Mouse (Mus musculus): ENCODE measurements at regions not wholly inside any gene's neighbourhood (a gene's known extent, or its start where the extent isn't known, plus 50 kb on each side); places are given as distances from the start of the nearest gene placed in this dataset.
A peak's percentile ranks its signal among the peaks of the same experiment; 100 is the strongest.

DNA sequence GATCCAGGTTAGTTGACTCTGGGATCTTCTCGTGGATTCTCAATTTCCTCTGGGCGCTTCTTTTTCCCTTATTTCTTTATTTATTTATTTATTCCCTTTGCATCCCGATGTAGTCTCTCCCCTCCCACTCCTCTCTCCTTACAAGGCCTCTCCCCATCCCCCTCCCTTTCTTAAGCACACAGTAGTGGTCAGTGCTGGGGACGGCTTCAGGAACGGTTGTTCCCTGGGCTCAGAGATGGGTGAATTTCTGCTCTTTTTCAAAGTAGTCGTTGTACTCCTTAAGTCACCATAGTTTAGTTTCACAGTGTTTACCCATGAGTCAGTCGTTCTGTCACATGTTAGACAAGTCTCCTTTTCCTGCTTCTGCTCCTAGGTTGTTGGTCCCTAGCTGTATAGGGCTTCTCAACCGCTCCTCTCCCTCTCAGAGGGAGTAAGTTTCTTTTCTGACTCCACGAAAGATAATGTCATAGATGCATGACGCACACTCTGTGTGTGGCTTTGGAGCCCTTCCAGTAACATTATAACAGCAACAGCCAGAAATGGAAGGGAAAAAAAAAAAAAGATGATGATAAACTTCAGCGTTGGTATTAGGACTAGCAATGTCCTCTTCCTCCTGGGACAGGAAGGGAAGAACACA is 129.9 kb upstream of the Fat1 start:
- no peak overlapping the region for H3K4me3 ChIP-seq (ENCODE audit: low read depth, low read length)
- H3K27ac ChIP-seq (ENCODE audit: low read depth, low read length) = no peak overlapping the region
- H3K27me3 ChIP-seq (ENCODE audit: control insufficient read depth, insufficient read depth, low read length) = no peaks in the 10 kb centered on the region
- no peak for DNase-seq (ENCODE audit: low spot score)
- H3K36me3 ChIP-seq (ENCODE audit: control insufficient read depth, insufficient read depth, low read length) = no peaks in the 10 kb centered on the region
- no peak overlapping the region for H3K9ac ChIP-seq (ENCODE audit: low read depth, low read length)
- no peaks in the 10 kb centered on the region for H3K4me1 ChIP-seq (replicated peaks; ENCODE audit: control insufficient read depth, insufficient read depth, low read length)
- 69% methylated on average over 11 of the region's 11 CpGs for WGBS
- no peaks in the 10 kb centered on the region for H3K9me3 ChIP-seq (ENCODE audit: control insufficient read depth, low read length)
- ATAC-seq (ENCODE audit: low FRiP score) = no peak
- no peak overlapping the region for H3K4me2 ChIP-seq (replicated peaks; ENCODE audit: low read depth, low read length)

DNA sequence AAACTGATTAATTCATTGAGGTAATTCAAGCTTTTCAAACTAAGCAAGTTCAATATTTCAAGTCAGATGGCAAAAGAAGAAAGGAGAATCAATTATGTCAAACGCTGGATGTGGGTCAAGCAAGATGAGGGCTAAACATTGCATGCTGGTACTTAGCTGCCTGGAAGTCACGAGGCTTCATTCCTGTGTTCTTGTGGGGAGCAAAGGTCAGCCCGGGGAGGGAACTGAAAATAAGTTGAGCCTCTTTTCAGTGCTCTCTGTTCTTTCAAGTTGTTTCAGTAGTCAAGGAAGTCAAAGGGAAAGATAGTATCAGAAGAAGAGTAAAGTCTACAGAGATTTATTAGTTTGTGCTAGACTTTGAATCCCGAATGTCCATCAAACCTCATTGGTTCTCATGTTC is 122.9 kb upstream of the Fat1 start:
- ATAC-seq (ENCODE audit: low FRiP score) (no peak), DNase-seq (ENCODE audit: low spot score) (no peak)
- WGBS = 63% methylated on average over 4 of the region's 4 CpGs

DNA sequence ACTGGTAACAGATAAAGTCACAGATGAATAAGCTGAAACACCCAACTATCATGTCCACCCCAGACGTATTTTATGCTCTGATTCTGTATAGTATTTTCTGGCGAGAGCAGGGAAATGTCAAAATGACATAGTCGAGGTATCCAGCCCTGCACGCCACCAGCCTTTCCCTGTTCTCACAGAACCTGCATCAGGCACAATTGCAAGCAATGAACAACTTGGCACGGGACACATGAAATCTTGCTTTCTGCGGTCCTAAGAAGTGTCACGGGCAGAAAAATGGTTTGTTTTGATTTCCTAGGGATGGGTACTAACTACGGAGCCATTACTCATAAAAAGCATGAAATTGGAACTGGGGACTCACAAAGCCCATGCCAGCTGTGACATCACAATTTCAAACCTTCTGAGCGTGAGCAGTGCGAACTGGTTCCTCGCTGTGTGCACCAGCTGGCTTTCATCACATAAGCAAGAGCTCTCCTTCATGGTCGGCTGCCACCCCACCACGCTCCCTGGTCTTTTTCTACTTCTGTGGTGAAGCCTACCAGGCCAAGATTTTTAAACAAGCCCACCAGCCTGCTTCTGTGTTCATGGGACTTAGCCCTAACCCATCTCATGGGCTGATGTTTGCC is 117.6 kb upstream of the Fat1 start:
- Histone ChIP-seq H3K9me3 (ENCODE audit: control insufficient read depth, low read length) (no peaks in the 10 kb centered on the region), H3K4me3 (ENCODE audit: low read depth, low read length) (no peak overlapping the region), H3K27ac (ENCODE audit: low read depth, low read length) (no peak overlapping the region), H3K4me1 (replicated peaks; ENCODE audit: control insufficient read depth, insufficient read depth, low read length) (no peaks in the 10 kb centered on the region), H3K4me2 (replicated peaks; ENCODE audit: low read depth, low read length) (no peak overlapping the region), H3K27me3 (ENCODE audit: control insufficient read depth, insufficient read depth, low read length) (no peaks in the 10 kb centered on the region), H3K36me3 (ENCODE audit: control insufficient read depth, insufficient read depth, low read length) (no peaks in the 10 kb centered on the region), H3K9ac (ENCODE audit: low read depth, low read length) (no peak overlapping the region)
- 81% methylated on average over 13 of the region's 13 CpGs for WGBS
- DNase-seq (ENCODE audit: low spot score) = no peak
- no peak for ATAC-seq (ENCODE audit: low FRiP score)

More for the DNA sequence above, 122.9 kb upstream of the Fat1 start:
- Histone ChIP-seq H3K36me3 (ENCODE audit: control insufficient read depth, insufficient read depth, low read length) (no peaks in the 10 kb centered on the region), H3K27me3 (ENCODE audit: control insufficient read depth, insufficient read depth, low read length) (no peaks in the 10 kb centered on the region), H3K9ac (ENCODE audit: low read depth, low read length) (no peak overlapping the region), H3K4me3 (ENCODE audit: low read depth, low read length) (no peak overlapping the region), H3K4me2 (replicated peaks; ENCODE audit: low read depth, low read length) (no peak overlapping the region), H3K9me3 (ENCODE audit: control insufficient read depth, low read length) (no peaks in the 10 kb centered on the region), H3K4me1 (replicated peaks; ENCODE audit: control insufficient read depth, insufficient read depth, low read length) (no peaks in the 10 kb centered on the region), H3K27ac (ENCODE audit: low read depth, low read length) (no peak overlapping the region)

DNA sequence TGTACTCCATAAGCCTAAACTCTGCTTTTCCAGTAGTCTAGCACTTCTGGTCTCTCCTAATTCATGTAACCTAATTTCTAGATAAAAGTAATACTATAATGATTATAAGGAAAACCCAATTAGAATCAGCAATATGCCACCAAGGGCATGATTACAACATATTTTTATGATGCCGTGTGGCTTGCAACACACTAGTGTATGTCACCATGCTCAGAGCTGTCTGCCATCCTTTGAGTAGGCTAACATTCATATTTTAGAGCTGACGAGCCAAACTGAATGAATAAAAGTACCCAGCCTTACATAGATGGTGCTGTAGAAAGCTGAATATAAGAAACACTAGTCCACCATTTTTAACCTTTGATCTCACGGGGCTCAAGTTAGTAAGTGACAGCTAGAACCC is 116.0 kb upstream of the Fat1 start:
- 93% methylated on average over 3 of the region's 3 CpGs for WGBS

DNA sequence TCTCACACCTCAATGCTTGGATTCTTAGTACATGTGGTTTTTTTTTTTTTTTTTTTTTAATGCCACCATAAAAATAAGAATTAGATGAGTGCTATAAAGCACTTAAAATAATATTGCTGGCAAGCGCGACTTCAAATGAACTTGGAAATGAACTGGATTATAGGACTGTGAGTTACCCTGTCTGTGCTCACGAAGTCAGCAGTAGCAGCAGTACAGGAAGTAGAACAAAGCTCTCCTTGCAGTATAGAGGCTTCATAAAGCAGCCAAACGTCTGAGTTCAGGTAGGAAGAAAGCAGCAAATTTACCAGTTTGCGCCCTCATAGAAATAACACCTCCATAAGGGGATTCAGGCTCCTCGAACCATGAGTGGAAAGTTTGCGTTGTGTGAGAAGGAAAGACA is 115.6 kb upstream of the Fat1 start:
- no peaks in the 10 kb centered on the region for H3K27me3 ChIP-seq (ENCODE audit: control insufficient read depth, insufficient read depth, low read length)
- no peak overlapping the region for H3K4me3 ChIP-seq (ENCODE audit: low read depth, low read length)
- DNase-seq (ENCODE audit: low spot score) = no peak
- no peaks in the 10 kb centered on the region for H3K36me3 ChIP-seq (ENCODE audit: control insufficient read depth, insufficient read depth, low read length)
- ATAC-seq (ENCODE audit: low FRiP score) = no peak
- no peaks in the 10 kb centered on the region for H3K4me1 ChIP-seq (replicated peaks; ENCODE audit: control insufficient read depth, insufficient read depth, low read length)
- H3K27ac ChIP-seq (ENCODE audit: low read depth, low read length) = no peak overlapping the region
- H3K9ac ChIP-seq (ENCODE audit: low read depth, low read length) = no peak overlapping the region
- 90% methylated on average over 7 of the region's 7 CpGs for WGBS
- no peak overlapping the region for H3K4me2 ChIP-seq (replicated peaks; ENCODE audit: low read depth, low read length)
- H3K9me3 ChIP-seq (ENCODE audit: control insufficient read depth, low read length) = no peaks in the 10 kb centered on the region

More for the DNA sequence above, 116.0 kb upstream of the Fat1 start:
- ATAC-seq (ENCODE audit: low FRiP score) (no peak), DNase-seq (ENCODE audit: low spot score) (no peak)
- H3K4me3 ChIP-seq (ENCODE audit: low read depth, low read length) = no peak overlapping the region
- H3K4me2 ChIP-seq (replicated peaks; ENCODE audit: low read depth, low read length) = no peak overlapping the region
- no peaks in the 10 kb centered on the region for H3K36me3 ChIP-seq (ENCODE audit: control insufficient read depth, insufficient read depth, low read length)
- no peaks in the 10 kb centered on the region for H3K27me3 ChIP-seq (ENCODE audit: control insufficient read depth, insufficient read depth, low read length)
- H3K4me1 ChIP-seq (replicated peaks; ENCODE audit: control insufficient read depth, insufficient read depth, low read length) = no peaks in the 10 kb centered on the region
- H3K9me3 ChIP-seq (ENCODE audit: control insufficient read depth, low read length) = no peaks in the 10 kb centered on the region
- no peak overlapping the region for H3K27ac ChIP-seq (ENCODE audit: low read depth, low read length)
- H3K9ac ChIP-seq (ENCODE audit: low read depth, low read length) = no peak overlapping the region

DNA sequence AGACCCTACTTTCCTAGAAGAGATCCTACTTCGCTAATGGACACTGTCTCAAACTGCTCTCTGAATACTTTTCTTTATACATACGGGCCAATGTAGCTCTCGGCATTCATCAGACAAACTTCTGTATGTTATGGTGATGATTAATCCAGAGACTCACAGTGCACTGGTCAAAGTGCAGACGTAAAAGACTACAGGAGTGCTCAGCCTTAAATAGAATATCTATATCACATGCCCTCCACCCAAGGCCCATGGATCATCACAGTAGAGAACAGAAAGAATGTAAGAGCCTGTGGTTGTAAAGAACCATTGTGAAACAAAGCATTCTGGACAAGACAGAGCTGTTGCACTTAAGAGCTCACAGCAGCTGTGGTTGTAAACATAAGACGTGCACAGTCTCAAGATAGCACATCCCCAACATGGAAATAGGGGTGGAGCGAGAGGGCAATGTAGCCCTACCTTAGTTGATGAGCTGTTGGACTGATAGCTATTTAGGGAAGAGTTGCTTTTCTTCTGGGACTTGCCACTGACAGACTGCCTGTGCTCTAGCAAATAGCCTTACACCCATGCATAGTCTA is 110.0 kb upstream of the Fat1 start:
- no peaks in the 10 kb centered on the region for H3K4me1 ChIP-seq (replicated peaks; ENCODE audit: control insufficient read depth, insufficient read depth, low read length)
- no peak overlapping the region for H3K9ac ChIP-seq (ENCODE audit: low read depth, low read length)
- no peak overlapping the region for H3K27ac ChIP-seq (ENCODE audit: low read depth, low read length)
- DNase-seq (ENCODE audit: low spot score) (no peak), ATAC-seq (ENCODE audit: low FRiP score) (no peak)
- no peaks in the 10 kb centered on the region for H3K27me3 ChIP-seq (ENCODE audit: control insufficient read depth, insufficient read depth, low read length)
- WGBS = 91% methylated on average over 6 of the region's 6 CpGs
- no peaks in the 10 kb centered on the region for H3K36me3 ChIP-seq (ENCODE audit: control insufficient read depth, insufficient read depth, low read length)
- H3K4me2 ChIP-seq (replicated peaks; ENCODE audit: low read depth, low read length) = no peak overlapping the region
- H3K9me3 ChIP-seq (ENCODE audit: control insufficient read depth, low read length) = no peaks in the 10 kb centered on the region
- H3K4me3 ChIP-seq (ENCODE audit: low read depth, low read length) = no peak overlapping the region

DNA sequence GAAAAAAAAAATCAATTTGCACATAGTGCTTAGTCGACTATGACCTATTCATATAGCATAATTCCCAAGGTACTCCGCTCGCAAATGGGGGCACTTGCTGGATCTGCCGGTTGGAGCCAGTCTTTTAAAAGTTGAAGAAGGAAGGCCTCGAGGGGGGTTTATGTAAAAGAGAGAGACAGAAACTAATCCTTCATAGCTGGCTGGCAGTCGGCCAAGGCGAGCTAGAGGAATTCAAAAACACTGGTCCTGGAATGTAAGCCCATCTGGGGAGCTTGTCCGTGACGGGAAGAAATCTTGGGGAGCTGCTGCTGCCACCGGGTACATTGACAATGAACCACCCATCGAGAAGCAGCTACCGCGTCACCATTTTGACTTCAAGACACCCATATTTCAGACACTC is 108.3 kb upstream of the Fat1 start:
- DNase-seq (ENCODE audit: low spot score) (peak; percentile 51), ATAC-seq (ENCODE audit: low FRiP score) (peak; percentile 59)
- Histone ChIP-seq H3K4me1 (replicated peaks; ENCODE audit: control insufficient read depth, insufficient read depth, low read length) (no peaks in the 10 kb centered on the region), H3K4me3 (ENCODE audit: low read depth, low read length) (no peak overlapping the region), H3K27me3 (ENCODE audit: control insufficient read depth, insufficient read depth, low read length) (no peaks in the 10 kb centered on the region), H3K9ac (ENCODE audit: low read depth, low read length) (no peak overlapping the region), H3K9me3 (ENCODE audit: control insufficient read depth, low read length) (no peaks in the 10 kb centered on the region), H3K36me3 (ENCODE audit: control insufficient read depth, insufficient read depth, low read length) (no peaks in the 10 kb centered on the region), H3K27ac (ENCODE audit: low read depth, low read length) (no peak overlapping the region), H3K4me2 (replicated peaks; ENCODE audit: low read depth, low read length) (no peak overlapping the region)
- 40% methylated on average over 13 of the region's 13 CpGs for WGBS

DNA sequence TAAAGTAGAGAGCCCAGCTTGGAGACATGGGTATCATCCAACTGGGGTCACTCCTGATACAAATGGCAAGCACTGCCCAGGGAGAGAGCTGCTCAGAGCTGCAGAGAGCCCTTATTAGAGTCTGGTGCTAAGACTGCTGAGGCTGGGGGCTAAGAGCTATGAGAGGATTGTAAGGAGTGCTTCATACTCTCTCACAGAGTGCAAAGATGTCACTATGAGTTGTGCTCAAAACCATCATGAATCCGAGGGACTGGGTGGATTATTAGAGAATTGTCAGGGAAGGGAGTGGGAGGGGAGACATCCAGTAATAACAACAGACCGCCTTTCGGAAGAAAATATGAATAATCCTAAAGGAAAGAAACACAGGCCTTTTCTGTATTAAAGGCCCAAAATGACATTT is 107.2 kb upstream of the Fat1 start:
- no peak for ATAC-seq (ENCODE audit: low FRiP score)
- Histone ChIP-seq H3K27me3 (ENCODE audit: control insufficient read depth, insufficient read depth, low read length) (no peaks in the 10 kb centered on the region), H3K27ac (ENCODE audit: low read depth, low read length) (no peak overlapping the region), H3K9me3 (ENCODE audit: control insufficient read depth, low read length) (no peaks in the 10 kb centered on the region), H3K4me3 (ENCODE audit: low read depth, low read length) (no peak overlapping the region), H3K36me3 (ENCODE audit: control insufficient read depth, insufficient read depth, low read length) (no peaks in the 10 kb centered on the region), H3K9ac (ENCODE audit: low read depth, low read length) (no peak overlapping the region), H3K4me1 (replicated peaks; ENCODE audit: control insufficient read depth, insufficient read depth, low read length) (no peaks in the 10 kb centered on the region), H3K4me2 (replicated peaks; ENCODE audit: low read depth, low read length) (no peak overlapping the region)
- 87% methylated on average over 3 of the region's 3 CpGs for WGBS
- no peak for DNase-seq (ENCODE audit: low spot score)

DNA sequence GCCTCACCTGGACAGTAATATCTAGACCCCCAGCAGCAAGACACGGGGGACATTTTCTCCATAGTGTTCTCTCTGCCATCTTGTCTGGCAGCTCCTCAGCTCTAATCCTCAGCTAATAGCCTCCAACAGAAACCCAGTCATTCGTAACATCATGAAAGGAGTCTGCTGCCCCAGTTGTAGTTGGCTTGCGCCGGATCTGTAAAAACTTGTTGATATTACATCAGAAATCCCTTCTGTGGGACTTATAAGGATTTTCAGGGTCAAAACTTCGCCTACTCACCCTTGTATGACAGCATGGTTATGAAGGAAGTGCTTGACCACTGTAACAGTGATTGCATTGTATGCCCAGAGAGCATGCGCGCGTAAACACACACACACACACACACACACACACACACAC is 96.8 kb upstream of the Fat1 start:
- no peaks in the 10 kb centered on the region for H3K27me3 ChIP-seq (ENCODE audit: control insufficient read depth, insufficient read depth, low read length)
- H3K4me3 ChIP-seq (ENCODE audit: low read depth, low read length) = no peak overlapping the region
- no peaks in the 10 kb centered on the region for H3K9me3 ChIP-seq (ENCODE audit: control insufficient read depth, low read length)
- no peaks in the 10 kb centered on the region for H3K4me1 ChIP-seq (replicated peaks; ENCODE audit: control insufficient read depth, insufficient read depth, low read length)
- no peaks in the 10 kb centered on the region for H3K36me3 ChIP-seq (ENCODE audit: control insufficient read depth, insufficient read depth, low read length)
- H3K27ac ChIP-seq (ENCODE audit: low read depth, low read length) = no peak overlapping the region
- 95% methylated on average over 8 of the region's 8 CpGs for WGBS
- ATAC-seq (ENCODE audit: low FRiP score) = no peak
- H3K4me2 ChIP-seq (replicated peaks; ENCODE audit: low read depth, low read length) = no peak overlapping the region
- H3K9ac ChIP-seq (ENCODE audit: low read depth, low read length) = no peak overlapping the region
- no peak for DNase-seq (ENCODE audit: low spot score)
